Mouse (Mus musculus): ENCODE measurements around the gene Hadha. TPM values are rescaled to one million over a fixed set of nuclear protein-coding genes. Genes with fewer than 3 reads are reported as not detected.

The Hadha gene
- polyA plus RNA-seq, 1 experiment = 65.9 TPM

DNA sequence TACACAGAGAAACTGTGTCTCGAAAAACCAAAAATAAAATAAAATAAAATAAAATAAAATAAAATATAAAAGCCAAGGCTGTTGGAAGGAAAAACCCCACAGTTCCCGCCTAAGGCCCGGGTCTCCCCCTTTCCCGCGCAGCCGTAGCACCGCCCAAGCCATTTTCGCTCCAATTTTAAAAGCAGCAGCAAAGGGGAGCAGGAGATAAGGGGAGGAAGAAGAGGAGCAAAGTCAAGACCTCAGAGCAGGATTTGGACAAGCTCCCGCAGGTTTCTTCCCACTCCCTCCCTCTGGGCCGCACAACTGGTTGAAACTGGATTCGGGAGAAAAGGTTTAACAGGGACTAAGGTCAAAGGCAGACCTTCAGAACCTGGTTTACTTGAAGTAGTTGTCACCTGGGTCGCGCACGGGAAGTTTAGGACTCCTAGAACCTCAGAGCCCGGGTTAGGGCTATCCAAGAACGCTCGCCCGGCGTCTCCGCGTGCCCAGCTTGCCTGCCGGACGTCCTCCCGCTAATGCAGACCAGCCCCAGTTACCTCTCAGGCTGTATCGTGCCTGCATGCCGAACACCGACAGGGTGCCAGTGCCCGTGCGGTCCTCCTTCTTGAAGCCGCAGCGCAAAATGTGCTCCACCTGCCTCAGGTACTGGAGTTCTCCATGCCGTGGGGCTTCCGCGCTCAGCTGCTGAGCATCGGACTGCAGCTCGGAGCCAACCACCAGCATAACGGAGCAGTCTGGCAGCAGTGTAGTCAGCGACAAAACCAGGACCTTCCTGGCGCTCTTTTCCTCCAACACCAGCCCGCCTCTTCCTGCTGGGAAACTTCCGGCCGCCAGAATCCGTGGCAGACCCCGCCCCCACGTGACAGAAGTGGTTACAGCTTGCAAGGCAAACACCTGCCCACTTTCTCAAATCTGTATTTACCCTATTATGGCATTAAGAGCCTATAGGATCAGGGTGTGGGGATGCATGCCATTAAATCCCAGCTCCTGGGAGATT lies 81.8 kb downstream of the Hadha start, which contains the start of gene Tyms:
Tyms (minus strand) TSS at position 793 of the 997 bp plus-strand sequence.
- Histone ChIP-seq H3K4me3 (ENCODE audit: insufficient read depth, poor library complexity, severe bottlenecking) (peak within 1 kb of the TSS; percentile 74), H3ac (ENCODE audit: control insufficient read depth, insufficient read length, low read depth) (peak within 1 kb of the TSS; percentile 85), H3K79me2 (ENCODE audit: control insufficient read depth, insufficient read depth) (peaks cover 50% of the 10 kb centered on the region), H3K79me3 (ENCODE audit: low read depth) (peaks cover 24% of the 10 kb centered on the region), H3K36me3 (ENCODE audit: control insufficient read depth, insufficient read depth) (peaks cover 40% of the 10 kb centered on the region), H3K27me3 (ENCODE audit: control insufficient read depth, insufficient read depth, insufficient read length) (no peaks in the 10 kb centered on the region)
- TF ChIP-seq CEBPB (IDR thresholded peaks at IDR 0.05; ENCODE audit: low read depth) (no peak), FOSL1 (IDR thresholded peaks at IDR 0.05; ENCODE audit: insufficient read depth, low read length, poor library complexity, severe bottlenecking) (no peak), CTCF (IDR thresholded peaks at IDR 0.05; ENCODE audit: control insufficient read depth, insufficient read depth, insufficient read length) (no peak), USF1 (IDR thresholded peaks at IDR 0.05; ENCODE audit: low read depth) (peak; percentile 91), MYOD1 (IDR thresholded peaks at IDR 0.05; ENCODE audit: control insufficient read depth, insufficient read length, low read depth) (no peak), MYOG (IDR thresholded peaks at IDR 0.05; ENCODE audit: control insufficient read depth, extremely low read depth, insufficient read length) (no peak), MAX (IDR thresholded peaks at IDR 0.05) (peak; percentile 27)

- H3K36me3 ChIP-seq (ENCODE audit: control insufficient read depth, insufficient read depth) = peaks cover 47% of the 10 kb centered on the region
- H3K27me3 ChIP-seq (ENCODE audit: control insufficient read depth, insufficient read depth, insufficient read length) = no peaks in the 10 kb centered on the region
- H3K79me3 ChIP-seq (ENCODE audit: low read depth) = peaks cover 24% of the 10 kb centered on the region
- peaks cover 57% of the 10 kb centered on the region for H3K79me2 ChIP-seq (ENCODE audit: control insufficient read depth, insufficient read depth)
- peak overlapping the region; percentile 74 for H3K4me3 ChIP-seq (ENCODE audit: insufficient read depth, poor library complexity, severe bottlenecking)
- TF ChIP-seq MYOD1 (IDR thresholded peaks at IDR 0.05; ENCODE audit: control insufficient read depth, insufficient read length, low read depth) = no peak
- TF ChIP-seq MYOG (IDR thresholded peaks at IDR 0.05; ENCODE audit: control insufficient read depth, extremely low read depth, insufficient read length) = no peak
- TF ChIP-seq USF1 (IDR thresholded peaks at IDR 0.05; ENCODE audit: low read depth) = no peak
- TF ChIP-seq CEBPB (IDR thresholded peaks at IDR 0.05; ENCODE audit: low read depth) = no peak
- TF ChIP-seq MAX (IDR thresholded peaks at IDR 0.05) = no peak
- no peak for TF ChIP-seq FOSL1 (IDR thresholded peaks at IDR 0.05; ENCODE audit: insufficient read depth, low read length, poor library complexity, severe bottlenecking)
- TF ChIP-seq CTCF (IDR thresholded peaks at IDR 0.05; ENCODE audit: control insufficient read depth, insufficient read depth, insufficient read length) = no peak
- peak overlapping the region; percentile 73 for H3ac ChIP-seq (ENCODE audit: control insufficient read depth, insufficient read length, low read depth)
These were observed 82.6 kb downstream of the Hadha start for GRCm38 (mm10) chr5:30072377-30072776.

- TF ChIP-seq FOSL1 (IDR thresholded peaks at IDR 0.05; ENCODE audit: insufficient read depth, low read length, poor library complexity, severe bottlenecking) = no peak
- no peak for TF ChIP-seq USF1 (IDR thresholded peaks at IDR 0.05; ENCODE audit: low read depth)
- TF ChIP-seq MAX (IDR thresholded peaks at IDR 0.05) = no peak
- TF ChIP-seq CTCF (IDR thresholded peaks at IDR 0.05; ENCODE audit: control insufficient read depth, insufficient read depth, insufficient read length) = no peak
- TF ChIP-seq MYOD1 (IDR thresholded peaks at IDR 0.05; ENCODE audit: control insufficient read depth, insufficient read length, low read depth) = no peak
- no peak for TF ChIP-seq MYOG (IDR thresholded peaks at IDR 0.05; ENCODE audit: control insufficient read depth, extremely low read depth, insufficient read length)
- TF ChIP-seq CEBPB (IDR thresholded peaks at IDR 0.05; ENCODE audit: low read depth) = no peak
- Histone ChIP-seq H3ac (ENCODE audit: control insufficient read depth, insufficient read length, low read depth) (peak overlapping the region; percentile 20), H3K79me2 (ENCODE audit: control insufficient read depth, insufficient read depth) (peaks cover 64% of the 10 kb centered on the region), H3K4me3 (ENCODE audit: insufficient read depth, poor library complexity, severe bottlenecking) (no peak overlapping the region), H3K27me3 (ENCODE audit: control insufficient read depth, insufficient read depth, insufficient read length) (no peaks in the 10 kb centered on the region), H3K36me3 (ENCODE audit: control insufficient read depth, insufficient read depth) (peaks cover 54% of the 10 kb centered on the region), H3K79me3 (ENCODE audit: low read depth) (peaks cover 26% of the 10 kb centered on the region)
These were observed 83.3 kb downstream of the Hadha start for GRCm38 (mm10) chr5:30071677-30072076.

Small RNA genes within 50 kb of the gene (microRNA-seq; reads per million reads assigned to microRNA genes)
- 1.00 reads per million, percentile 22 among the genes with 10 or more reads in this experiment for gene Mir1960 (ENCODE audit: borderline microRNAs expressed)

Other genes with a start within 250 kb of the Hadha start
- gene Il6, start 142.0 kb downstream of the Hadha start, polyA plus RNA-seq (2012; fragmentation: generic; extraction: Trizol) = 0.13 TPM
- gene Tyms, start 81.5 kb downstream of the Hadha start, polyA plus RNA-seq (2012; fragmentation: generic; extraction: Trizol) = 141 TPM
- 0.33 TPM for gene Garem2, start 50.0 kb downstream of the Hadha start, polyA plus RNA-seq (2012; fragmentation: generic; extraction: Trizol)
- 0.14 TPM for gene 3110082J24Rik, start 49.1 kb downstream of the Hadha start, polyA plus RNA-seq (2012; fragmentation: generic; extraction: Trizol)
- 43.2 TPM for gene Hadhb, start 86 bp upstream of the Hadha start, polyA plus RNA-seq (2012; fragmentation: generic; extraction: Trizol)
- gene Adgrf3, start 50.6 kb upstream of the Hadha start, polyA plus RNA-seq (2012; fragmentation: generic; extraction: Trizol) = not detected
- 15.0 TPM for gene Selenoi, start 77.4 kb upstream of the Hadha start, polyA plus RNA-seq (2012; fragmentation: generic; extraction: Trizol)
- 0.01 TPM for gene Drc1, start 126.2 kb upstream of the Hadha start, polyA plus RNA-seq (2012; fragmentation: generic; extraction: Trizol)

All from C2C12 (cell line).